Mouse (Mus musculus) heart, adult 8-10 months (tissue): ENCODE data around the gene Gm20388. TPM values are rescaled to one million over a fixed set of nuclear protein-coding genes. Genes with fewer than 3 reads are reported as not detected.

Experiments
- DNase-seq: peaks from one replicate; pipeline ENCODE4 v3.0.0; 2022; ENCODE audit warnings: low spot score
- total RNA-seq, 4 experiments: library from RNA; stranded (reverse); gene quantifications; 2 replicates each; pipeline ENCODE4 v1.2.4; 2022

The Gm20388 gene
- total RNA-seq, 4 experiments from 2014 or later, result 4.2 to 6.7 TPM; not detected in 2

GRCm38 (mm10) chr8:120737166-120737565 lies 826.5 kb downstream of the Gm20388 start:
- no peak for DNase-seq

GRCm38 (mm10) chr8:120738771-120739170 lies 828.1 kb downstream of the Gm20388 start:
- peak; percentile 52 for DNase-seq

GRCm38 (mm10) chr8:120739526-120739925 lies 828.9 kb downstream of the Gm20388 start:
- peak; percentile 45 for DNase-seq

GRCm38 (mm10) chr8:120740579-120740978 lies 829.9 kb downstream of the Gm20388 start:
- no peak for DNase-seq

GRCm38 (mm10) chr8:120741001-120741400 lies 830.4 kb downstream of the Gm20388 start:
- DNase-seq, result no peak

- no peak for DNase-seq
These were observed 831.3 kb downstream of the Gm20388 start for GRCm38 (mm10) chr8:120741815-120742530.

- no peak for DNase-seq
These were observed 832.7 kb downstream of the Gm20388 start for GRCm38 (mm10) chr8:120743149-120743897.

- DNase-seq, result no peak
These were observed 833.3 kb downstream of the Gm20388 start for GRCm38 (mm10) chr8:120743898-120744290.

GRCm38 (mm10) chr8:120744448-120744847 lies 833.8 kb downstream of the Gm20388 start:
- no peak for DNase-seq

GRCm38 (mm10) chr8:120745226-120745625 lies 834.6 kb downstream of the Gm20388 start:
- no peak for DNase-seq

GRCm38 (mm10) chr8:120746007-120746701 lies 835.5 kb downstream of the Gm20388 start:
- DNase-seq, result no peak

- no peak for DNase-seq
These were observed 836.6 kb downstream of the Gm20388 start for GRCm38 (mm10) chr8:120747286-120747685.

GRCm38 (mm10) chr8:120750616-120751015 lies 840.0 kb downstream of the Gm20388 start:
- DNase-seq, result no peak

- DNase-seq, result no peak
These were observed 840.8 kb downstream of the Gm20388 start for GRCm38 (mm10) chr8:120751226-120752081.

- DNase-seq, result peak; percentile 82
These were observed 841.4 kb downstream of the Gm20388 start for GRCm38 (mm10) chr8:120752082-120752452.

- DNase-seq, result no peak
These were observed 842.8 kb downstream of the Gm20388 start for GRCm38 (mm10) chr8:120753476-120753875.

- DNase-seq, result no peak
These were observed 845.0 kb downstream of the Gm20388 start for GRCm38 (mm10) chr8:120755306-120756297.

GRCm38 (mm10) chr8:120758005-120758404 lies 847.4 kb downstream of the Gm20388 start:
- no peak for DNase-seq

GRCm38 (mm10) chr8:120759847-120760246 lies 849.2 kb downstream of the Gm20388 start:
- no peak for DNase-seq
